Mouse (Mus musculus) cortical plate, adult 2 months (tissue): Measurements from ENCODE around the gene Nolc1.

ENCODE experiments used
- CTCF ChIP-seq: fragments of 200-500 bp; IDR thresholded peaks from 2 replicates; pipeline ENCODE4 v1.5.1; 2011; ENCODE audit warnings: mild to moderate bottlenecking, control low read depth, low read length; ENCODE audit not compliant: insufficient read depth; ENCODE audit errors: extremely low read depth
- POLR2A ChIP-seq: fragments of 200-500 bp; IDR thresholded peaks from 2 replicates; pipeline ENCODE4 v1.6.1; 2011; ENCODE audit warnings: mild to moderate bottlenecking, low read length, control low read depth; ENCODE audit not compliant: insufficient read depth; ENCODE audit errors: extremely low read depth

GRCm38 (mm10) chr19:46132577-46132976, 56.9 kb downstream of the Nolc1 start:
- TF ChIP-seq CTCF: no peak
- TF ChIP-seq POLR2A: no peak
